Mouse (Mus musculus) kidney, postnatal 14 days (tissue): ENCODE data around the gene Cln6.
A peak's percentile ranks its signal among the peaks of the same experiment; 100 is the strongest.
"Not testable (repeated sequence)": the region's sequence is repeated elsewhere in the genome, so short reads cannot be mapped to it uniquely, and the experiment has no call there.

Source experiments
- DNase-seq: peaks from one replicate; pipeline ENCODE4 v3.0.0; 2022; ENCODE audit warnings: mixed read lengths

The Cln6 gene

DNA sequence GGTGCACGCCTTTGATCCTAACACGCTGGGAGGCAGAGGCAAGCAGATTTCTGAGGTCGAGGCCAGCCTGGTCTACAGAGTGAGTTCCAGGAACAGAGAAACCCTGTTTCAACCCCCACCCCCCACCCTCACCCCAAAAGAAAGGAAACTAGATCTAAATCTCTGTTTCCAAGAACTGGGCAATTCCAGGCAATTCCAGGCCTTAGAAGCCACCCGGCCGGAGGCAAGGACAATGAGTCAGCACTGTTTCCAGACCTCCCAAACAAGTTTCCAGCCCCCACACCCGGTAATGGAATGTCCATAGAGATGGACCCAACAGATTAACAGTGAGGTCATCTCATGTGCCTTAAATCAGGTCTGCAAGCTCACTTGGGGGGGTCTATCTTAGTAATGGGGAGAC, 8.7 kb upstream of the Cln6 start:
- no peak for DNase-seq

DNA sequence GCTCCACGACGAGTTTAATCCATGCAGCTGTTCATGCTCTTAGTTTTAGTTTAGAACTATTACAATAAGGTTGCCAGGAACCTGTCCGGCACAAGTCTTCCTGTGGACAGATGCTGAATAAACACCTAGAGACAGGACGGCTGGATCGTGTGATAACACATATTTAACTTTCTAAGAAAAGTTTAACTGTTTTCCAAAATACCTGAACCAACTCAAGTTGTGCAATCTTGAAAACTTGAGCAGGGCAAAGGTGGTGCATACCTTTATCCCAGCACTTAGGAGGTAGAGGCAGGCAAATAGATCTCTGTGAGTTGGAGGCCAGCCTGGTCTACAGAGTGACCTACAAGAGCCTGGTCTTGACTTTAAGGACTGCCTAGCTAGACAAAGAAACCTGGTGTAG, 3.7 kb upstream of the Cln6 start:
- DNase-seq = no peak

DNA sequence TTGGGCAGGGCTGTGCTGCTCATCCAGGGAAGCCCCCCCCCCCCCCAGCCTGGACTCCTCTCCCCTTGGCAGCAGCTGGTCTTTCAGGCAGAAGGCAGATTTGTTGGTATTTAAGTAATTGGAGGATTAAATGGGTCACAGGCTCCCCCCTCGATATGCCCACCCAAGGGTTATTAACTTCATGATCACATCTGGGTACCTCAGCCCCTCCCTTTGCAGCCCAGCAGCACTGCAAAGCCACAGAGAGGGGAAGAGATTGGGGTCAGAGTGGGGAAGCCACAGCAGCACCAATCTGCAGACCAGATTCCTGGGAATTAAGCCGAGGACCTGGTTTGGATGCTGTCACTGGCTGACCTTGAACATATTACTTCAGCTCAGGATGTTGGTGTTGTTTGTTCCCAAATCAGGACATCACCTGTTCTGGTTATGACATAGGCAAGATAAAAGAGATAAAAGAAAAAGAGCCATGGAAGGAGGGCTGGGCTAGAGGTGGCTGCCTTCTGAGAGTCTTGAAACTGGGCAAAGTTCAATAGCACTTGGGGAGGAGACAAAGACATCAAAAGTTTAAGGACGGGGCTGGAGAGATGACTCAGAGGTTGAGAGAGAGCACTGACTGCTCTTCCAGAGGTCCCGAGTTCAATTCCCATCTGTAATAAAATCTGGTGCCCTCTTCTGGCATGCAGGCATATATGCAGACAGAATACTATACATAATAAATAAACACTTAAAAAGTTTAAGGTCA, 2.7 kb upstream of the Cln6 start:
- no peak for DNase-seq

DNA sequence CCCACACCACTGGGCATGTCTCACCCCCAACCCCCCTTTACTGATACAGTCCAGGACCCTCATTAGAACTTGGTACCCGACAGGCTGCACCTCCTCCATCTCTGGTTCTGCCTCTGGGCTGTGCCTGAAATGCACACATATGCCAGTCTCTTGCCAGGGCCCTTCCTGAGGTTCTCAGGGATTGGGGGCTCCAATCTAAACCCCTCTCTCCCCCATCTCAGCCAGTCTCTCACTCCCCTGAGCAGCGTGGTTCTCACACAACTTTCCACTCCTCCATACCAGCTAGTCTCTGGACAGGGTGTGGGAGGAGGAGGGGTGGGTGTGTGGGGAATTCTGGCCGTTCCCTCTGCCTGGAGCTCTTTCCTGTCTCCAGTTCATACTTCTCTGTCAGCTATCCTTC, 974 bp upstream of the Cln6 start:
- no peak for DNase-seq

DNA sequence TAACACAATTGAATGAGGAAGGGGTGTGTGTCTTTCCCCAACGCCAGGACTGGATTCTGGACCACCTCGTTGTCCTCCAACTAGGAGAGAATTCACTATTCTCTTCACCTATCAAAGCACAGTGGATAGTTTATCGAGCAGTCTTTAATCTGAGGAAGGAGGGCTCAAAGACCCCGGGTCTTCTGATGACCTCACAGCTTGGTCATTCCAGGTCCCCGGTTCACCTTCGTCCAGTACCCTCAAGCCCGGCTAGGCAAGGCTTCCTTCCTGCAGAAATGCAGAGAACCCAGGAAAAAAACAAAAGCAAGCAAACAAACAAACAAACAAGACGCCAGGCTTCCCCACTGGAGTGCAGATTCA, 459 bp upstream of the Cln6 start:
- no peak for DNase-seq

DNA sequence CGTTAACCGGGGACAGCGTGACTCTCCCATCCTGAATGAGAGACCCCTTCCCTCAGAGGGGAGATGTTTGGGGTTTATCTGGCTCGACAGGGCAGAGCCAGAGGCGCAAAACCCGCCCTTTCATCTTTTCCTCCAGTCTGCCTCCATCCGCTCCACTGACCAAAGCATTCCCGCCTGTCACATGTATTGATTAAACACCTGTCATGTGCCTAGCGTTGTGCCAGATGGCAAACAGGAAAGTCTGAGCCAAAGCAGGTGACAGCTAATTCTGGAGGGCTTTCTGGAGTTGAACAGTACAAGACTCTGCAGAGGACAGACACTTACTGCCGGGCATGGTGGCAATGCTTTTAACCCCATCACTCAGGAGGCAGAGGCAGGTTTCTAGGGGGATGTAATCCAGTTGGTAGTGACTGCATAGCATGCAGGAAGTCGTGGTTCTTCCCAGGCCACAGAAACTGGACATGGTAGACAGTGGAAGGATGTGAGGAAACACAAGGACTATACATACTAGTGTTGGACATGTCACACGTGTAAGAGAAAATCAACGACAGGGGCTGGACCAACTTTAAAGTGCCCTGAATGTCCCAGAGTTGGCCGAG, 686 bp downstream of the Cln6 start:
- DNase-seq = no peak

DNA sequence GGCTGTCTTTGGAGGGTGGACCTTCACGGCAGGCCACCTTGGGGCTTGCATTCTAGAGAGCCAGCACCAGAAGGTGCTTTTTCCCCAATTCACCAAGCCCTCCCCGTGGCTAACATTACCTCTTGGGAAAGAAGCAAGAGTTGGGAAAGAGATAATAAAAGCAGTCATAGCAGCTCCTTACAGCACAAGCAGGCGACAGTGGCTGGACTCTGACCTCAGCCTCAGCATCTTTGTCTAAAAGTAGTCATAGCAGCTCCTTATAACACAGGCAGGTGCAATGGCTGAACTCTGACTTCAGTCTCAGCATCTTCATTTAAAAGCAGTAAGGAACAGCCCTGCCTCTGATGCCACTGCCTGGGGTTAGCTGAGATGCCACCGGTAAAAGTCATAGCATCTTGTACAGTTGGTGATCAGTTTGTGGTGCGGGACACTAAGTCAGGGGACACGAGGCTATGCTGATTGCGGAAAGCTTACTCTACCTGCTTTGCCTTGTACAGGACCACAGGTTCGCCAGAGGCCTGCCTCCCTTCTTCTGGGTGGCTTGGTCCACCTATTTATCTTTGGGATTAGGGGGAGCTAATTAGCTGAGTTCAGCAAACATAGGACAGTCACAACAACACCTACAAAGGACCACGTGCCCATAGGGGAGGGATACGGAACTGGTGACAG, 4.9 kb downstream of the Cln6 start:
- no peak for DNase-seq

DNA sequence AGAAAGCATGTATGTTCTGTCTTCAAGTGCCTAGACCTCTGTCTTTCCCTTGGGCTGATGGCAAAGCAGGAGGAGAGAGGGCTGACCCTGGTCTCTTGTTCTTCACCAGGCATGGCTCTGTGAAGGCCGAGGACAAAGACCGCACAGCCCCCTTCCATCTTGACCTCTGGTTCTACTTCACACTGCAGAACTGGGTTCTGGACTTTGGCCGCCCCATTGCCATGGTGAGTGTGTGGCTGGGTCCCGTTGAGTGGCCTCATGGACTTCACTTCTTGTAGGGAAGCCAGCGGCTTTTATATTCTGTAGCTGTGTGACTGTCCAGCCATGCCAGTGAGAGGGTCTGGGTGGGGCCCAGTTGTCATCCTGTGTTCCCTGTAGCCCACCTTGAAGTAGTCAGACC, 5.9 kb downstream of the Cln6 start:
- DNase-seq = peak; percentile 43

DNA sequence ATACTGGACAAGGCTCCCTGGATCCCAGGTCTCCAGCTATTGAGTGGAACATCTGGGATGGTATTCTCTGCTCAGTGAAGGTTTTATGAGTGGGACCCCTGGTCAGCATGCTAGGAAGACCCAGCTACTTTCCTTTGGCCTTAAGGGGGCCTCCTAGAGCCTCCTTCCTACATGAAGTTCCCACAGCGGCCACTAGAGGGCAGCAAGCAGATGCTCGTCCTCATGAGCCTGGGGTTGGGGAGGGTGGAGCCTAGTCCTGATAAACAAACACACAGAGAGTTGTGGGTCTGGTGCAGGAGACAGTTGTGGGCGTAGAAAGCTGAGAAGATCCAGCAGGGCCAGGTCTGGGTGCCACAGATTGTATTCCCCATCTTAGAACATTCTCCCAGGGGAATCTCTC, 9.1 kb downstream of the Cln6 start:
- peak; percentile 89 for DNase-seq

DNA sequence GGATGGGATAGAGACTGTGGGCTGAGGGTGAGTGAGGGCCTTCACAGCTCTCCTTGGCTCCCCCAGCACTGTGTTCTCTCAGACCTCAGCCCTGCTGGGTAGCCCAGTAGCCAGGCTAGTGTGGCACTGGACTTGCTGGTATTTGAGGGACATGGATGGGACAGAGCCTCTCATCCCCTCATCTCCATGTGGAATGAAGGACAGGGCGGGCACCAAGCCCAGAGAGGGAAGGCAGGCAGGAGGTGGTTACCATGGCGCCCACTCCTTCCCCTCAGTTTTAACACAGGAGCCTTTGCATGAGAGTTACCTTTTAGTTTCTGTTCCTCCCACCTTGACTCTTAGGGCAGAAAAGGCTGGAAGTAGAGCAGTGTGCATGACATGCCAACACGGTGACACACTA, 10.1 kb downstream of the Cln6 start:
- DNase-seq = no peak

DNA sequence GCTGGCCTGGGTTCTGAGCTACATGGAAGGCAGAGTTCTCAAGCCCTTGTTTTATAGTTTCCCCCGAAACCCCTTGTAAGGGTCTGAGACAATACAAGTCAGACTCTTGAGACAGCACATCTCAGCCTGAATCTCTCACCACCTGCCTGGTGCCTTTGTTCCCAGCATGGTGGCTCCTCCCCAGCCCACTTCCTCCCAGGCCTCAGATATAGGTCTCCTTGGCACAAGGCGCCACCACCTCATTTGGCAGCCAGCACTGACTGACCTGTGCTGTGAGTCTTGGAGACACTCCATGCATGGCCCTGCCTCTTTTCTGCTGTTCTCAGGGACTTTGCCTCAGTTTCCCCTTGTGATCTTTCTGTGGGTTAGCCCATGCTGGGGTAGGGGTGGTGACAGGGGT, 13.0 kb downstream of the Cln6 start:
- DNase-seq = no peak

DNA sequence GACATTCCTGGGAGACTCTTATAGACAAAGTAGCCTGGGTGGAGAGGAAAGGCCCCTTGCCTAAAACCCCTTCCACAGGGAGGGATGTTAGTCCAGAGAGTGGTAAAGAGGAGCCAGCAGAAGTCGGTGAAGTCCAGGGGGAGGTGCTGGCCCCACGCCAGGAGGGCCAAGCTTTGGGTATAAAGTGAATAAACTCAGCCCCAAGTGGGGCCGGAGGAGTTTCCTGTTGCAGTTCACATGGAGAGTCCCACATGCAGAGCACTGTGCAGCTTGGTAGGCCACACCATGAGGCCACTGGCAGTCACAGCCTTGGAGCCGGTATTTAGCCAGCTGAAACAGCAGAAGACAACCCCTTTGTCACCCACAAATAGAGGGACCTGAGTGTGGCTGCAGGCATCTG, 15.9 kb downstream of the Cln6 start:
- peak; percentile 64 for DNase-seq

DNA sequence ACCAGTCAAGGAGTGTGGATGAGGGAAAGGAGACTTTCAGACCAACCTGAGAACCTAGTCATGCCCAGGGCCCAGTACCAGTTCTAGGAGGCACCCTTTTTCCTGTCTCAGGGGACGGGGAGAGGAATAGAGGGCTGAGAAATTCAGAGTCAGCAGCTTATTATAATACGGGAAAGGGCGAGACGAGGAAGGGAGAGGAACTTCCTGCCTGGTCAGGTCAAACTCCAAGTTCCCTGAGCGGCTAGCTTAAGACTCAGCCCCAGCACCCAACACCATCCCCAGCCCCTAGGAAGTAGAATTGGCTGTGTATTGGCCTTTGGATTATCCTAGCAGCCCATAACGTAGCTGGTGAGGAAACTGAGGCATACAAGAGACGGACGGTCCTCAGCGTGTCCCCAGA, 18.6 kb downstream of the Cln6 start:
- DNase-seq = peak; percentile 81

DNA sequence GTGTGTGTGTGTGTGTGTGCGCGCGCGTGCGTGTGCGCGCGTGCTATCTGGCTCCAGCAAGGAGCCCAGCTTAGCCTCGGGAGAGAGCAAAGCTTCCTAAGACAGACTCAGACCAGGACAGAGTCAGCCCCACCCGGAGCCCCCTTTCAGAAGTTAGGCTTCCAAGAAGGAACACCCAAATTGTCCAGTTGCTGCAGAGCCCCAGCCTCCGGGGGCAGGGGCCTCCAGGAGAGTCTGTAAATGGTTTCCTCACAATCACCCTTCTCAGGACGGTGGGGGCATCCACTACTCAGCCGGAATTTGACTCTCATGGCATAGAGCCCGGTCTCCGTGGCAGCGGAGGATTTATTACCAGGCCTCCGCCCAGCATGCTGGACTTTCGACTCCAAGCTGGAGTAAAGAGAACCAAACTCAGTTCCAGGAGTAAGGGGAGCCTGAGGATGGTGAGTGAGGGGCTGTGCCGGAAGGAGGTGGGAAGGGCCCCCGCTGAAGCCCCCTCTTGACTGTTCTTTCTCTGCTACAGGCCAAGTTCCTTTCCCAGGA, 19.2 kb downstream of the Cln6 start, which contains the start of gene Calml4:
TSS of gene Calml4 (plus strand) at position 362 of the 543 bp plus-strand sequence.
- peak; percentile 95 for DNase-seq

DNA sequence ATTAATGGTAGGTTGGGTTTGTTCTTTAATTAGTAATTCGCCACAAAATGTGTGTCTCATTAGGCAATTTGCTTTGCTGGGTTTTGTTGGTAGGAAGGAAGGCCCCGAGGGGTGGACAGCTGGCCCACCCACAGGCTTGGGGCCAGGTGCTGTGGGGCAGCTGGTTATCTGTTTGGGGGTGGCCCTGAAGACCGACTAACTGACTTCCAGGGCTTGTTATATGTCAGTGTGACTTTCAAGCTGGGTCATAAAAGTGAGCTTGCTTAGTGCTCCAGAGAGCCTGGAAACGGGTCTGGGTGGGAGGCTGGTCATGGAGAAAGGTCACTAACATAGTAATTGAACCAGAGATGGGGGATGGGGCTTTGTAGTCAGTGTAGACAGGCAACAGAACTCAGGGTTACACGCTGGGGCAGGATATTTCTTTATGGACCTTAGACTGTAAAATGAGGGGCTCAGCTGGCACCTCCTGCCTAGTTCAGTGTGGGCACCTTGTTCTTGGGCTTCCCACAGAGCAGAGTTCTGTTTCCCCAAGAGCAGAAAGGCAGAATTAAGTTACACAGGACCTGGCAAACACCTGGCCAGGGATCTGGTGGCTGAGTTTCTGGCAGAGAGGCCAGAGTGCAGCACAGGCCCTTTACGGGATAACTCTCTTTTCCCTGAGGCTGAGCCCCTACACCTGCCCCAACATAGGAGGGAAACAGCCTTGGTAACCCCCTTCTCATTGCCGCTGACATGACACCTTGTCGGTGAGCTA, 19.9 kb downstream of the Cln6 start:
- DNase-seq = peak; percentile 36

DNA sequence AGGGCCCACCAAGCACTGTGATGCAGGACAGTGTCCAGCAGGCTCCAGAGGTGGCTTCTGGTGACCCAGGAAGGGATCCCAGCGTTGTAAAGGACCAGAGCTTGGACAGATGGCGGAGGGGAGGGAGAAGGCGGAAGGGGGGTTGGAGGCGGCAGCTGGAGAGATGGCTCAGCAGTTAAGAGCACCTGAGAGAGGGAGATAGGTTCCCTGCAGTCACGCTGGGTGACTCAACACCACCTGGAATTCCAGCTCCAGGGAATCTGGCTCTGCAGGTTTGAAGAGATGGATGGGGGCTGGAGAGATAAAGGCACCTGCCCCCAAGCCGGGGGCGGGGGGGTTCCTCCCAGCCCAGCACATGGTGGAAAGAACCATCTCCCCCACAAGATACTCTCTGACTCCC, 21.5 kb downstream of the Cln6 start:
- DNase-seq = not testable (repeated sequence)

DNA sequence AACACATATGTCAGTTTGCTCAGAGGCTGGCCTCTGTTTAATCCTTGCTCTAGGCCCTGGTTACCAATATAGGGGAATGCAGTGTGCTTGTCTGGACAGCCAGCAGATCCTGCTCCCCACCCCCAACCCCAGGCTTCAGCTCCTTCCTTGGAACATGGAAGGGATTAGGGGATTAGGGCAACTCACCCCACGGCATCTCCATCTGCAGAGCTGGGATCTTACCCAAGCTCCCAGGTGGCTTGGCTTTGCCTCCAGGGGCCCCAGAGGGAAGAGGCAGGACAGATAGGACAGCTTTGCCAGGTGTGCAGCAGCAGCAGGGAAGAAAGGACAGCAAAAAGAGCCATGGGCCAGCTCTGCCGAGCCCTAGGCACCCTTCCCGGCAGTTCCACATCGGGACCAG, 22.3 kb downstream of the Cln6 start:
- DNase-seq = no peak

DNA sequence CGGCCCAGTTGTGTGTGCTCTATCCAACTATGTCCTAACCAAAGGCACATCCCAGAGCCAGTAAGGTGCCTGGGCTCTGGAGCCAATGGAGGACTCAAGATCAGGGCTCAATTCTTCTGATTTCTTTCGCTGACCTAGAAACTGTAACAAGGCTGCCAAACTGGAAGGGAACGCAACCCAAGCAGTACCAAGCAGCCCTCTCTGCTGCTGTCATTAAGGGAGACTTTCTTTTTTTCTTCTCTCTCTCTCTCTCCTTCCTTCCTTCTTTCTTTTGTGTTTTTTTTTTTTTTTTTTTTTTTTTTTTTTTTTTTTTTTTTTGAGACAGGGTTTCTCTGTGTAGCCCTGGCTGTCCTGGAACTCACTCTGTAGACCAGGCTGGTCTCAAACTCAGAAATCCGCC, 30.7 kb downstream of the Cln6 start:
- DNase-seq = not testable (repeated sequence)

DNA sequence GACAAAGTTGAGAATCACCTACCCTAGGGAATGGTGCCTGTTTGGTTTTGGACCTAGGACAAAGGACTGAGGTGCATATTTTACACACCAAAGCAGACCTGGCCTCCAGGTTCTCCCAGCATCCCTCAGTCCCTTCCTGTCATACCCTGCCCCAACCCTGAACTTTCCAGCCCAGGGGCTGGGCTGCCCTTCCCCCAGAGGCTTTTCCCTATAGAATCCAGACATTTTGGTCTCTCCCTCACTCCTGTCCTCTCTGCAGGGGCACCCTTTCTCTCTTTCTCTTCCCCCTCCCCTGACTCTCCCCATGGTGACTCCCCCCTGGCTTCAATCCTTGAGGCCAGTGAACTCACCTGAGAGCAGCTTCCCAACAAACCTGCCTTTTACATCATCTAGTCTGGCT, 32.1 kb downstream of the Cln6 start:
- no peak for DNase-seq

DNA sequence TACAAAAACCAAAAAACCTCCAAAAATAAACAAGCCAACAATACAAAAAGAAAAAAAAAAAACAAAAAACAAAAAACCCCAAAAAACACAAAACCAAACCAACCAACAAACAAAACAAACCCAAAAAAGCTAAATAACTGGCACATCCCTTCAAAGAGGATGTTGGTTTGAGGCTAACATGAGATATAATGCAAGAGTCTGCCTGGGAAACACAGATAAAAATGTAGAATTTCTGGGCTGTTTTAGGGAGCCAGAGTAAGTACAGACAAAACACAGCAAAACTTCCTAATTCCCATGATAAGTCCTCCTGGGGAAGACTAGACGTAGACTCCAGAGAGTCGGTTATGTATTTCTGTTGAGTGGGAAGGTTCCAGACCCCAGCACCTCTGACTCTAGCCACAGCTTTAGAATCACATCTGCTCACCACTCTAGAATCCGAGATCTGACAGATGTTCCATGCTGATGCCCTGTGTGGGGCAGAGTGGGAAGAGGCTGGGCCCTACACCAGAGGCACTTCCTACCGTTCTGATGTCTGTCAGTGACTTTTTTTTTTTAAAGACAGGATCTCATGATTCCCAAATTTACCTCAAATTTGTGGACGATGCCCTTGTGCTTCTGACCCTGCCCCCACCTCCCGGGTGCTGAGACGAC, 38.5 kb downstream of the Cln6 start:
- no peak for DNase-seq

DNA sequence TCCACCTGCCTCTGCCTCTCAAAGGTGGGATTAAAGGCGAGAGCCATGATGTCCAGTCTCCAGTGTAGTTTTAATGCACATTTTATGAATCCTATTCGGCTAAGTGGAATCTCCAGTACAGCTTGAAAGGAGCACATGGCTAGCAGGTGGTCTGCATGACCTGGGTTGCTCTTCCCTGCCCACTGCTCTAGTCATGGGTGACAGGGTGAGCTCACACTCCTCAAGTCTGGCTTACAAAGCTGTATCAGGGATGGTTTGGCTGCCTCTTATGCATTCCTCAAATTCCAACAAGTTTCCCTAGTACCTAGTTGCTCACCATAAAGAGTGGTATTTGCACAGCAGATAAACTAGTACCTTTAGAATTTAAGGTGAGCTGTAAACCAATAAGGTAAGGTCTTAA, 39.2 kb downstream of the Cln6 start:
- no peak for DNase-seq

DNA sequence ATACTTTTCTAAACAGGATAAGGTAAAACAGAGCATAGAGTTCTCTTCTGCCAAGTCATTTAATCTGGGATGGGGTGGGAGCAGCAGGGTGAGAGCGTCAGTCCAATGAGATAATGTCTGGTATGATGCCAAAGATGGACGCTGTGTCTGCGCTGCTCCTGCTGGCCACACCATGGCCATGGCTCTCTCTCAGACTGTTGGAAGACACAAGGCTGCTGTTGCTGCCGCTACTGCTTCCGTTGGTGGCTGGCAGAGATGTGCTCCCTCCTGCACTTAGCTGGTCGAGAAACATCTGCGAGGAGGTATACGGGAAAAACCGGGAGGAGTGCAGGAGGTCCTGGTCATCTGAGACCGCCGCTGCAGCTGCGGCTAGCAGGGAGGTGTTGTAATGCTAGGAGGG, 43.3 kb downstream of the Cln6 start:
- peak; percentile 32 for DNase-seq

DNA sequence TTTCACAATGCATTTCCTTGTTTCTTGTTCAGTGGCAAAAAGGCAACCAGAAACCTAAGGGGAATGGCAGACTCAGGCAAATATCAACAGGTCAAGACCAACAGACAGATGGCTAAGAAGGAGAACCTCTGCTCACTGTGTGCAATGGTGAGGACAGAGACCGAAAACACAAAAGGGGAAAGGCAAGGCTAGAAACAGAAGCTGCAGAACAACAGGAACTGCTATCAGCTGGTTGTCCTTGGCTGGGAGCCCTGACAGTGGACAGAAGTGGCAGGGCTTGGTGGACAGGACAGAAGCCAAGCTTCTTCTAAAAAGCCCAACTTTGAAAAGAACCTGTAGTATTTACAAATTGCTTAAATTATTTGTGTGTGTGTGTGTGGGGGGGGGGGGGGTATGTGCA, 55.9 kb downstream of the Cln6 start:
- peak; percentile 64 for DNase-seq
